Mouse (Mus musculus): Measurements from ENCODE around the gene Klhl7. TPM values are rescaled to one million over a fixed set of nuclear protein-coding genes. Genes with fewer than 3 reads are reported as not detected.
A peak's percentile ranks its signal among the peaks of the same experiment; 100 is the strongest.

Klhl7 gene
- 143 and 159 TPM in 2 replicates for polyA plus RNA-seq (2015; fragmentation: Nextera tagmentation; extraction: Ambion mirVana)

GRCm38 (mm10) chr5:24100106-24100809 lies at the start of gene Klhl7:
TSS of gene Klhl7 (plus strand) at chr5:24100605.
- WGBS = 2% methylated on average over 47 of the region's 47 CpGs
- no peaks in the 10 kb centered on the region for H3K27me3 ChIP-seq (replicated peaks)
- peak within 1 kb of the TSS; percentile 68 for H3K4me3 ChIP-seq
- H3K36me3 ChIP-seq (replicated peaks) = no peaks in the 10 kb centered on the region
- peaks cover 30% of the 10 kb centered on the region for H3K4me1 ChIP-seq
- peak; percentile 97 for ATAC-seq (replicated peaks)
- H3K9ac ChIP-seq = peak within 1 kb of the TSS; percentile 75
- peak within 1 kb of the TSS; percentile 67 for H3K4me2 ChIP-seq
- no peaks in the 10 kb centered on the region for H3K9me3 ChIP-seq
- peak within 1 kb of the TSS; percentile 96 for H3K27ac ChIP-seq

GRCm38 (mm10) chr5:24051755-24052675 lies 48.4 kb upstream of the Klhl7 start:
- Histone ChIP-seq H3K4me3 (no peak overlapping the region), H3K27me3 (replicated peaks) (no peaks in the 10 kb centered on the region), H3K4me2 (no peak overlapping the region), H3K4me1 (peaks cover 4% of the 10 kb centered on the region), H3K36me3 (replicated peaks) (no peaks in the 10 kb centered on the region), H3K9ac (no peak overlapping the region), H3K27ac (no peak overlapping the region), H3K9me3 (0 out of 2 replicates have a peak, but pooled peaks cover 6% of the 10 kb centered on the region)
- no peak for ATAC-seq (replicated peaks)
- 69% methylated on average over 16 of the region's 16 CpGs for WGBS

- peaks cover 4% of the 10 kb centered on the region for H3K4me1 ChIP-seq
- no peak overlapping the region for H3K9ac ChIP-seq
- H3K9me3 ChIP-seq = 0 out of 2 replicates have a peak, but pooled peaks cover 6% of the 10 kb centered on the region
- ATAC-seq (replicated peaks) = no peak
- H3K27me3 ChIP-seq (replicated peaks) = no peaks in the 10 kb centered on the region
- no peak overlapping the region for H3K4me3 ChIP-seq
- no peak overlapping the region for H3K27ac ChIP-seq
- no peaks in the 10 kb centered on the region for H3K36me3 ChIP-seq (replicated peaks)
- 44% methylated on average over 9 of the region's 9 CpGs for WGBS
- H3K4me2 ChIP-seq = no peak overlapping the region
Observed at GRCm38 (mm10) chr5:24053245-24054190, 46.9 kb upstream of the Klhl7 start.

GRCm38 (mm10) chr5:24054382-24054781 lies 46.0 kb upstream of the Klhl7 start:
- Histone ChIP-seq H3K9me3 (0 out of 2 replicates have a peak, but pooled peaks cover 6% of the 10 kb centered on the region), H3K27ac (no peak overlapping the region), H3K4me2 (no peak overlapping the region), H3K9ac (no peak overlapping the region), H3K4me1 (peaks cover 4% of the 10 kb centered on the region), H3K4me3 (no peak overlapping the region), H3K36me3 (replicated peaks) (no peaks in the 10 kb centered on the region), H3K27me3 (replicated peaks) (no peaks in the 10 kb centered on the region)
- 95% methylated on average over 3 of the region's 3 CpGs for WGBS
- ATAC-seq (replicated peaks) = no peak

- Histone ChIP-seq H3K36me3 (replicated peaks) (no peaks in the 10 kb centered on the region), H3K9ac (no peak overlapping the region), H3K4me2 (no peak overlapping the region), H3K27me3 (replicated peaks) (no peaks in the 10 kb centered on the region), H3K27ac (no peak overlapping the region), H3K9me3 (0 out of 2 replicates have a peak, but pooled peaks cover 6% of the 10 kb centered on the region), H3K4me3 (no peak overlapping the region), H3K4me1 (peaks cover 4% of the 10 kb centered on the region)
- 90% methylated on average over 2 of the region's 2 CpGs for WGBS
- no peak for ATAC-seq (replicated peaks)
Observed at GRCm38 (mm10) chr5:24056865-24057264, 43.5 kb upstream of the Klhl7 start.

GRCm38 (mm10) chr5:24057592-24057991 lies 42.8 kb upstream of the Klhl7 start:
- no peak overlapping the region for H3K27ac ChIP-seq
- no peaks in the 10 kb centered on the region for H3K27me3 ChIP-seq (replicated peaks)
- 79% methylated on average over 3 of the region's 3 CpGs for WGBS
- H3K4me3 ChIP-seq = no peak overlapping the region
- peaks cover 4% of the 10 kb centered on the region for H3K4me1 ChIP-seq
- no peak overlapping the region for H3K4me2 ChIP-seq
- H3K9ac ChIP-seq = no peak overlapping the region
- no peaks in the 10 kb centered on the region for H3K36me3 ChIP-seq (replicated peaks)
- 0 out of 2 replicates have a peak, but pooled peaks cover 6% of the 10 kb centered on the region for H3K9me3 ChIP-seq
- no peak for ATAC-seq (replicated peaks)

GRCm38 (mm10) chr5:24060949-24061348 lies 39.5 kb upstream of the Klhl7 start:
- Histone ChIP-seq H3K4me3 (no peak overlapping the region), H3K27ac (no peak overlapping the region), H3K4me1 (no peaks in the 10 kb centered on the region), H3K9ac (no peak overlapping the region), H3K27me3 (replicated peaks) (no peaks in the 10 kb centered on the region), H3K9me3 (no peaks in the 10 kb centered on the region), H3K4me2 (no peak overlapping the region), H3K36me3 (replicated peaks) (no peaks in the 10 kb centered on the region)
- 85% methylated on average over 3 of the region's 3 CpGs for WGBS
- no peak for ATAC-seq (replicated peaks)

- H3K4me1 ChIP-seq = no peaks in the 10 kb centered on the region
- H3K4me2 ChIP-seq = no peak overlapping the region
- H3K4me3 ChIP-seq = no peak overlapping the region
- no peaks in the 10 kb centered on the region for H3K36me3 ChIP-seq (replicated peaks)
- no peaks in the 10 kb centered on the region for H3K27me3 ChIP-seq (replicated peaks)
- no peak overlapping the region for H3K27ac ChIP-seq
- no peak overlapping the region for H3K9ac ChIP-seq
- 84% methylated on average over 6 of the region's 6 CpGs for WGBS
- ATAC-seq (replicated peaks) = no peak
- H3K9me3 ChIP-seq = no peaks in the 10 kb centered on the region
Observed at GRCm38 (mm10) chr5:24063034-24063433, 37.4 kb upstream of the Klhl7 start.

GRCm38 (mm10) chr5:24063545-24063944 lies 36.9 kb upstream of the Klhl7 start:
- Histone ChIP-seq H3K4me1 (no peaks in the 10 kb centered on the region), H3K27ac (no peak overlapping the region), H3K9ac (no peak overlapping the region), H3K9me3 (no peaks in the 10 kb centered on the region), H3K4me2 (no peak overlapping the region), H3K27me3 (replicated peaks) (no peaks in the 10 kb centered on the region), H3K36me3 (replicated peaks) (no peaks in the 10 kb centered on the region), H3K4me3 (no peak overlapping the region)
- 86% methylated on average over 4 of the region's 4 CpGs for WGBS
- no peak for ATAC-seq (replicated peaks)

- Histone ChIP-seq H3K36me3 (replicated peaks) (no peaks in the 10 kb centered on the region), H3K4me3 (no peak overlapping the region), H3K4me1 (no peaks in the 10 kb centered on the region), H3K4me2 (no peak overlapping the region), H3K9ac (no peak overlapping the region), H3K27me3 (replicated peaks) (no peaks in the 10 kb centered on the region), H3K27ac (no peak overlapping the region), H3K9me3 (no peaks in the 10 kb centered on the region)
- 79% methylated on average over 6 of the region's 6 CpGs for WGBS
- ATAC-seq (replicated peaks) = no peak
Observed at GRCm38 (mm10) chr5:24068955-24069354, 31.4 kb upstream of the Klhl7 start.

GRCm38 (mm10) chr5:24072031-24072430 lies 28.4 kb upstream of the Klhl7 start:
- Histone ChIP-seq H3K27ac (no peak overlapping the region), H3K27me3 (replicated peaks) (no peaks in the 10 kb centered on the region), H3K4me3 (no peak overlapping the region), H3K9me3 (no peaks in the 10 kb centered on the region), H3K4me2 (no peak overlapping the region), H3K36me3 (replicated peaks) (no peaks in the 10 kb centered on the region), H3K9ac (no peak overlapping the region), H3K4me1 (peaks cover 5% of the 10 kb centered on the region)
- WGBS = 63% methylated on average over 6 of the region's 6 CpGs
- no peak for ATAC-seq (replicated peaks)
